Mouse (Mus musculus) mesoderm, embryonic 11.5 days (tissue): Measurements from ENCODE around the gene Dhrs4.

Source experiments
- DNase-seq: peaks from one replicate; pipeline ENCODE4 v3.0.0-alpha.2; 2012; ENCODE audit warnings: low read depth, low spot score

The Dhrs4 gene

DNA sequence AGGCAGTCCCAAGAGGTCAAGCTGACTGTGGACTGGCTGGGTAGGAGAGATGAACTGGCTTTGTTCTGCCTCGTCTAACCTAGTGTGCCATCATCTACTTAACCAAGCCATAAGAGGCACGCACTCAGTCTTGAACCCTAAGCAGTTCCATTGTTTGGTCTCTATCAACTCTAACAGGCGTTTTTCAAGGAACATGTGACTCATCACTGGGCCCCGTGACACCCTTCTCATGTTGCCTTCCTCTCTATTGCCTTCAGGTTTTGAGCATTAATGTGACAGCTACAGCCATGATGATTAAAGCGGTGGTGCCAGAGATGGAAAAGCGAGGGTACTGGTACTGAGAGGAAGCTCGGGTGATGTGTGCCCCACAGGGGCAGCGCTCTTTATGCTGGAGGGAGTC, 8.3 kb downstream of the Dhrs4 start:
- DNase-seq = no peak

DNA sequence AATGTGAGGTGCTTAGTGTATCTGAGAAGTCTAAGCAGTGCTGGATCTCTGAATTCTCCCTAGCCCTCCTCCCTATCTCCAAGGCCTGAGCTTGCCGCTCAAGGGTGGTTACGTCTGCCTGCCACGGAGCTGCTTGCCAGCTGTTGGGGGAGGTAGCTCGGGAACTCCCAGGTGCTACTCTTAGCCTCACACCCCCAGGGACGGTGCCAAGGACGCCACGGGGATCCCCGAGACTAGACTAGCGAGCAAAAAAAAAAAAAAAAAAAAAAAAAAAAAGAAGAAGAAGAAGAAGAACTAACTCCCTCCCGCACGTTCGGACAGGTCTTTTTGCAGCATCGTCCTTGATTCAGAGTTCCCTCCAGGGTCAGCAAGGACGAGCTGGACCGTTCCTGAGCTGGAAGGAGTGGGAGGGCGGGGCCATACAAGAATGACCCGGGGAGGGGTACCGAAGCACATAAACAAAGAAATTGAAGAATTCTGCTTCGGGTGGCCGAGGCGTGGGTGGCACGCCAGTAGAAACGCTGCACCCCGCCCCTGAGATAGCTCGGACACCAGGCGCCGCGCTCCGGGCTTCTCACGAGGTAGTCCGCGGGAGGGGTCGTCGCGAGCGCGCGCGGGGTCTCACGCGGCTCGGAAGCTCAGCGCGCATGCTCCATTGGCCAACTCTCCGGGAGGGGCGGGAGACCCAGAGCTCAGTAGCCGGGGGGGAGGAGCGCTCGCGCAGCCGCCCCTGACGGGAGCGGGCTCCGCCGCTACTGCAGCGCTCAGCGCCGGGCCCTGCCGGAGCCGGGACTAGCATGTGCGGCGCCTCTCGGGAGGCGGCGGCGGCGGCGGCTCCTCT, 12.0 kb downstream of the Dhrs4 start, which contains the start of gene Carmil3:
Carmil3 (plus strand) TSS at position 291 of the 841 bp plus-strand sequence.
- peak; percentile 74 for DNase-seq

- peak; percentile 64 for DNase-seq
Measured at GRCm38 (mm10) chr14:55491291-55491833, 12.8 kb downstream of the Dhrs4 start.

- no peak for DNase-seq
Measured at GRCm38 (mm10) chr14:55492103-55492502, 13.5 kb downstream of the Dhrs4 start.

DNA sequence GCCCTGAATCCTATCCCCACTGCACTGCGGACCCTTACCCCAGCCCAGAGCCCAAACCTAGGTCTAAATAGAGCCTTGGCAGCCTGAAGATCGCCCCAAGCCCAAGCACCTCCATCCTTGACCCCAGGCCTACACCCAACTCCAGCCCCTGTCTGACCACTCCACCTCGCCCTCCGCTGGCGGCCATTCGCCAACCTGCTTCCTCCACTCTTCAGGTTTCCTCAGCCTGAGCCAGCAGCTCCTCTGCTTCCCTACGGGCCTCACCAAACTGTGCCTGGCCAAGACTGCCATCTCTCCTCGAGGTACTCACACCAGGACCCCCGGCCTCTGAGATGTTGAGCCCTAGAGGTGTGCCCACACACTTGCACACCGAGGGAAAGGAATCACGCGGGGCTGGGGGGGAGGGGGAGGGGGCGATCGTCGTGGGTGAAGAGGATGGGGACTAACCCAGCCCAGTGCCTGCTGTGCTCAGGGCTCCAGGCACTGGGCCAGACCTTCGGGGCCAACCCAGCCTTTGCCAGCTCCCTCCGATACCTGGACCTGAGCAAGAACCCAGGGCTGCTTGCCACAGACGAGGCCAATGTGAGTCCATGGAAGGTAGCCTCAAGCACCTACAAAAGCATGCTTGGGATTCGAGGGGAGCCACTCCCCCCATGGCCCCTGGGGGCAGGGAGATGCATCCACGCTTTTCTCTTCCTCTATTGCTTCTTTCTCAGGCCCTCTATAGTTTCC, 17.1 kb downstream of the Dhrs4 start:
- no peak for DNase-seq

- no peak for DNase-seq
Measured at GRCm38 (mm10) chr14:55496761-55497448, 18.3 kb downstream of the Dhrs4 start.

DNA sequence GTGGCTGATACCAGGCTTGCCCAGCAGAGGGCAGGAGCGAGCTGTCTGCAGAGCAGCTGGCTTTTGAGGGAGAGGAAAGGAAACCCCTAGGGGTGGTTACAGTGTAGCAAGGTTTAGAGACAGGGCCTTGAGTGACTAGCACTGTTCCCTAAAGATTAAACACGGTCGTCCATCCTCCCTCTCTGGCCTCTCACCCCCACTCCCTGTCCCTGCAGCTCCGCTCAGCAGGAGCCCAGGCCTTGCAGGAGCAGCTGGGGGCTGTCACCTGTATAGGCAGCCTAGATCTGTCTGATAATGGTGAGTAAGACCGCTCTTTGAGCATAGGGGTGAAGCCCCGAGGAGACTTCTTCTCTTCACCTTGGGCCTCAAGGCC, 18.9 kb downstream of the Dhrs4 start:
- peak; percentile 91 for DNase-seq

- DNase-seq = no peak
Measured at GRCm38 (mm10) chr14:55505612-55506011, 27.1 kb downstream of the Dhrs4 start.

- DNase-seq = no peak
Measured at GRCm38 (mm10) chr14:55507801-55508200, 29.2 kb downstream of the Dhrs4 start.

GRCm38 (mm10) chr14:55509540-55509939, 31.0 kb downstream of the Dhrs4 start:
- no peak for DNase-seq

DNA sequence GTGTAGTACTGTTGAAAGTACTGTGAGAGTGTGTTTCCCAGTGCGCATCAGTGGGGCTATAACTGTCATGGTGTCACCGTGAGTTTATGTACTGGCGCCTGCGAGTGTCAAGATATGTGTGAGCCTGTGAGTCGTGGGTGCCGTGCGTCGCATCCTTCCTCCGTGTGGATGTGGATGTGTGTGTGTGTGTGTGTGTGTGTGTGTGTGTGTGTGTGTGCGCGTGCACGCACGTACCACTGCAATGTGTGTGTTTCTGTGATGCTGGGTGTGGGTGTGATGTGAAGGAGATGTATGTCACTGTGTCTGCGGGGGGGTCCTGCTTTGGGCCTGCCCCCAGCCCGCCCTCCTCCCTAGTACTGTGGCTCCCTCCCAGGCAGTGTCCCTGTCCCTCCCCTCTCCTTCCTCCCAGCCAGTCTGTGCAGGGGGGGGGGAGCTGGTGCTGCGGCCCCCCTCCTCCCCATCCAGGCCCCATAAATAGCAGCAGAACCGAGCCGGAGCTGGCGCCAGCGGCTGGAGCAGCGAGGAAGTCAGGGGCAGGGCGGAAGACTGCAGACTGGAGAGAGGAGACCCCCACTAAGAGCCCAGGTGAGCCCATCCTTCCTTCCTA, 31.7 kb downstream of the Dhrs4 start, which contains the start of gene Cpne6:
Cpne6 (plus strand) TSS at position 321 of the 607 bp plus-strand sequence.
- DNase-seq = no peak

GRCm38 (mm10) chr14:55511037-55511436, 32.5 kb downstream of the Dhrs4 start:
- DNase-seq = no peak

DNA sequence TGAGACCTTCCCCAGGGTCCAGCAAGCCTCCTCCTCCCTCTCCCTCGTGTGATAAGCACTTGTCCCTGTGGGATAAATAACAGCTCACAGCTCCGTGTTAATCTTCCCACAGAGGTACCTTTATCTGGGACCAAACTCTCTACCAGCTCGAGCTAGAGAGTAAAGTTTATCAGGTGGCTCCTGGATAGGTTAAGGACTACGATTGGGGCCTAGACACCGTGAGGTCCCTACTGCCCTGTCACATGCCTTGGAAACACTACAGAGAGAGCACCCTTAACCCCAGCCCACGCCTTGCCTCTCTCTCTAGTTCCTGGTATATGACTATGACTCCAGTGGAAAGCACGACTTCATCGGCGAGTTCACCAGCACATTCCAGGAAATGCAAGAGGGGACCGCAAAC, 35.4 kb downstream of the Dhrs4 start:
- no peak for DNase-seq

DNA sequence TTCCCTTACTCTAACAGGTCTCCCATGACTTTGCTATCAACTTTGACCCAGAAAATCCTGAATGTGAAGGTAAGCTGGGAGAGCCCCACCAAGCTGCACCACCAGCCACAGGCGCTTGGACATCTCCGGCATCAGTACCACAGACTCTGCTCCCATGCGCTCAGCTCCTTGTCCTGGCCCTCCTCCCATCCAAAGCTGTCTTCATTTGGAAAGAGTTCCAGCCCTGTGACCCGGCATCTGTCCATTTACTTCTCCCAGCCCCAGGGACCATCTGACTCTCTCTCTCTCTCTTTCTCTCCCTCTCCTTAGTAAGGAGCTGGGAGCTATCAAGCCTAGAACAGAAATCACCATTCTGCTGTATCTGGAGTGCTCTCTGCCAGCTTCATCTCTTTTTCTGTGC, 37.3 kb downstream of the Dhrs4 start:
- no peak for DNase-seq

GRCm38 (mm10) chr14:55518897-55519296, 40.3 kb downstream of the Dhrs4 start:
- peak; percentile 77 for DNase-seq

GRCm38 (mm10) chr14:55519604-55520003, 41.0 kb downstream of the Dhrs4 start:
- no peak for DNase-seq

GRCm38 (mm10) chr14:55520451-55521361, 42.1 kb downstream of the Dhrs4 start:
- DNase-seq = peak; percentile 48

GRCm38 (mm10) chr14:55524062-55524461, 45.5 kb downstream of the Dhrs4 start:
- no peak for DNase-seq

DNA sequence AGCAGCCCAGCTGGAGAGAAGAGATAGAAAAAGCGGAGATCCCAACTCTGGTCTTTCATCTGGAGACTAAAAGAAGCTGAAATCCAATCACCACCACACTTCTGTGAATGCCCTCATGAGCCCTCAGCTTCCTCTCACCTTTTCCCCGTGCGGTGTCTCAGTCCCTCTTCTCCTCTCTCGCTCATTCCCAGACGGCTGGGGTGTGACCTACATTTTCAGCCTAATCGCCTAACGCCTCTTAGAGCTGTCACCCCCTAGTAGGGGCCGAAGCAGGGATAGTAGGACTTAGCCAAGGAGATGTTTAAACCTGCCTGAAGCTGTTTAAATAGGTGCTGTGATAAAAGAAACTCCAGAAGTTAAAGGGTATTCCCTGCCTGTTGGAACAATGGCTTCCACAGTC, 46.2 kb downstream of the Dhrs4 start, which contains the start of gene Nrl:
Nrl (minus strand) TSS at position 197 of the 400 bp plus-strand sequence.
- no peak for DNase-seq

DNA sequence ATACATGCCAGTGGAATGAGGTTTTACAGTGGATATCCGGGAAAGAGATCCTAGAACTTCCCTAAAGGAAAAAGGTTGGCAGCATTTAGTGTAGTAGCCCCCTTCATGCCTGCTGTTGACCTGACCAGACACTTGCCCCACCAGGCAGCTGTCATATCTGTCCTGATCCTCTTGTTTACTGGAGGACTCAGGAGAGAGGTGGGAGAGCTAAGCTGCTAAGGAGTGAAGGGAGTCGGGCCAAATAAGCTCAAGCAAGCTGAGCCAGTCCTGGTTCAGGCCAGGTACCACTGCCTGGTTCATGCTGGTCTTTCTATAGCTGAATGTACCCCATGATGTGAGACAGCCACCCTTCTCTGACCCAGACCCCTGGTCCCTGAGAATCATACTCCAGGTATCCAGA, 48.1 kb downstream of the Dhrs4 start:
- no peak for DNase-seq
